Mouse (Mus musculus): Measurements from ENCODE around the gene Pop4.

The Pop4 gene

DNA sequence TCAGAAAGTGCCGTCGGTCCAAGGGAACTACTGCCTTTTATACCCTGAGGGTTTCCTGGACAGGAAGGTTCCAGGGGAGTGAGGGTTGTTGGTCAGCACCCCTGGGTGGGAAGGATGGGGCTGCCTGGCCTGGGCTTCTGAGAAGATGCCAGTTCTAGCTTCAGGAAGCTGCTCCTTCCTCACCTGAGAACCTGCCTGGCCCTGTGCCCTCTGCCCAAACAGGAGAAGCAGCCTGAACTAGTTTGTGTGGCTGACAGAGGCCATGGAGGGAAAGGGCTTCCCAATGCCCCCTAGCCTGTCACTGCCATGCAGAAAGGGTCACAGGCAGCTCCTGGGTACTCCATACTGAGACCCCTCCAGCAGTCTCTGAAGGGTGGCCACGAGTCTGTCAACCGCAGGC, 51.7 kb downstream of the Pop4 start:
- DNase-seq (ENCODE audit: low spot score in 2 of 2): no peak

DNA sequence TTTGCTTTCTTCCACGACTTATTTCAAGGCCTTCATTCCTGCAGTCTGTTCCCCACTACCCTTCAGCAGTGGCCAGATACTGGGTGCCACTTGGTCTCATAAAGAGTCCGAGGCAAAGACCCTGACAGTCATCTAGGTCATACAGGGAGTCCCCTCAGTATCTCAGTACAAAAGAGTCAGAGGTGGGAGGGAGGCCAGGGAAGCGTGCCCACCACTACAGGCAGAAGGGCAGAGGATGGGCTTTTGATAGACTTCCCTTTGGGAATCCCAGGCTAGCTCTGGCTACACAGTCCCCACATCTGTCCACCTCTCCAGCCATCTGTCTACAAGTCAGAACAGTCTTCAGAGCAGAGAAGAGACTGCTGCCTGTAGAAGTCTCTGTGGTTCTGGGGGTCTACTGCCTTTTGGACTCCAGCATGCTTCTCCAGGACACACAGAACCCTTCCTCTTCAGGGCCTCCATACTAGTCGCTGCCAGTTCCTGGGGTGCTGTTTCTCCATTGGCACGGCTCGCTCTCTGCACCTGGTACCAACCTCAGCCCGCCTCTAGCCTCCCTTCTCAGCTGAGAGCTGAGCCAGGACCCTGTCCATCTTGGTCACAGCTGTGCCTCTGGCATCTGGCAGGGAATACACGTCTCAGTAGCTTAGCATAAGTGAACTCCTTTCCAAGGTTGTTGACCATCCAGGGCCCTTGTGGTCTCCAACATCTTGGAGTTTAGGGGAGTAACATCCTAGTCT, 52.4 kb downstream of the Pop4 start:
- no peak for DNase-seq (ENCODE audit: low spot score in 2 of 2)

DNA sequence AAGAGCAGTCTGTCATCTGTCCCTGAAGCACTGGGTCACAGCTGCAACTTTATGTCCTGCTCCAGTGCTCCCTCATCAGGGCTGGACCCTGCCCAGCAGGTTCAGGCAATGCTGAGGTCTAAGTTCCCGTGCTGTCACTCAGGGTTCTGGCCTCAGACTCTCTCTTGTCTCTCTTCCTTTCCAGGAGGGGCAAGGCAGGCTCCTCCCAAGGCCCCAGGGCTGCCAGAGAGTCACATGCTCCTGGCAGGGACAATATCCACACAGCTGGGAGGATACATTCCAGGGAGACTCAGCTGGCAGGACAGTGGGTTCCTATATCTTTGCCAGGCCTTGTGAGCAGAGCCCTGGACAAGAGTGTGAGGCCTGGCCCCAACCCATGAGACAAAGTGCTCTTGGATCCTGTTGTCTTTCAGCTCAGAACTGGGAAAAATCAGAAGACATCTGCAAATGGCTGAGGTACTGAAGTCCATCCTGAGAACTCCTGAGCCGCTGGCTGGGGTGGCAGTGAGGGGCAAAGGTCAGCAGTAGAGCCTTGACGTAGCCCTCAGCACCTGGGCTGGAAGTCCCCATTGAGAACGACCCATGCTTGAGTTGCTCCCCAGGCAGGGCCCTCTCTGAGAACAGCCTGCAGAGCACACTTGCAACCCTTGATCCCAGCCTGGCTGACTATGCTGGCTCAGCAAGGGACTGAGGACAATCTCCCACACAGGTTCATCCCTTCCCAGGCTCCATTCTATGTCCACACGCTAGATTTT, 53.6 kb downstream of the Pop4 start:
- peak; percentile 54 to 75 for DNase-seq (ENCODE audit: low spot score in 2 of 2)

DNA sequence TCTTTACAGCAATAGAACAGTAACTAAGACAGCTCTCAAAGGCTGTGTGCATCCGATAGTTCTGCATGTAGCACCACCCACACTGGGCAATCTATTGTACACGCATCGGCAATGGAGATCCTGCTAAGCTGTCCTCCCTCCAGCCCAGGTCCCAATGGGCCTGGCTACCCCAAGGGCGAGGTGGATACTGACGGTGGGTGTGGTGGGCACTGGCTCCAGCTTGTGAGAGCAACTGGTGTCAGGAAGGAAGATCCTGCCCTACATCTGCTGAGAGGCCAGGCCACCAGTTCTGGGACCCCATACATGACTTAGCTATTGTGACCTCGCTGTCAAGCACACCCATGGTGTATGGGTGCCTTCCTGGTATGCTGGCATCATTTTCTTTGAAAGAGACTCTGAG, 55.5 kb downstream of the Pop4 start:
- DNase-seq (ENCODE audit: low spot score in 2 of 2): no peak

DNA sequence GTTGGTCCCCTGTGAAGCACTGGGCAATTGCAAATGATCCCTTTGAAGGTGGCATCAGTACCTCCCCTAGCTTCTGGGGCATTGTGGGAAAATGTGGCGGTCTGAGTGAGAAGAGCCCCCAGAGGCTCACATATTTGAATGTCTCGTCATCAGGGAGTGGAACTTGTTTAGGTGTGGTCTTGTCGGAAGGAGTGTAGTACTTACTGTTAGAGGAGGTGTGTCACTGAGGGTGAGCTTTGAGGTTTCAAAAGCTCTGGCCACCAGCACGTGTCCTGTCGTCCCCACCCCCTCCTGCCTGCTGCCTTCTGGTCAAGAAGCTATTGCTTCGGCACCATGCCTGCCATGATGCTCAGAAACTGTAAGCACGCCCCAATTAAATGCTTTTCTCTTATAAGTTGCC, 55.9 kb downstream of the Pop4 start:
- DNase-seq (ENCODE audit: low spot score in 2 of 2): no peak

DNA sequence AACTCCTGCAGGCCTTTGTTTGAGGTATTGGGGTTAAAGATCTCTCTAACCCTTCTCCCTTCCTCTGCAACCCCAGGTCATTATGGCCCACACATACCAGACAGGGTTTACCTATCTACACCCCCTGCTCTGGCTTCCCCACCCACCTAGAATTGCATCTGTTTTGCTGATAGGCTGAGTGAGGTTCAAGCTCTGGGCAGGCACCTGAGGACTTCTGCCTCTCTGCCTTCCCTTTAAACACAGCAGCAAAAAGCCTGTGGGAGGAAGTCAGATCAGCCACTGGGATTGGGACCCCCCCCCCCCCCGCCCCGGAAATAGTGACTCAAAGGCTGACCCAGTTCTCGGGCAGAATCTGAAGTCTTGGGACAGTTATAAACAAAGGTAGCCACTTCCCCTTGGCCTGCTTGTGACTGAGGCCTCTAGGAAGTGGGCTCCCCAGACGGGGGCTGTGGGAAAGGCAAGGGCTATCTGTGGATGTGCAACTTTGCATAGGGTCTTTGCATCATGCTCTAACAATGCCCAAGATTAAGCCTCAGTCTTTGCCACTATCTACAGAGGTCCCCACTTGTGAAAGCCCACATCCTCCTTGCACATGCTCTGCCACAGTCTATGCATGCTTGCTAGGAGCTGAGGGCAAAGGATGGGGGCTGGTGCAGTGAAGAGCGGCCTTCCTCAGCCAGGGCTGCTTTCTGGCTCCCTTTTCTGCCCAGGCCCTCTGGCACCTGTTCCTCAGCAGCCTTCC, 56.6 kb downstream of the Pop4 start:
- no peak for DNase-seq (ENCODE audit: low spot score in 2 of 2)

DNA sequence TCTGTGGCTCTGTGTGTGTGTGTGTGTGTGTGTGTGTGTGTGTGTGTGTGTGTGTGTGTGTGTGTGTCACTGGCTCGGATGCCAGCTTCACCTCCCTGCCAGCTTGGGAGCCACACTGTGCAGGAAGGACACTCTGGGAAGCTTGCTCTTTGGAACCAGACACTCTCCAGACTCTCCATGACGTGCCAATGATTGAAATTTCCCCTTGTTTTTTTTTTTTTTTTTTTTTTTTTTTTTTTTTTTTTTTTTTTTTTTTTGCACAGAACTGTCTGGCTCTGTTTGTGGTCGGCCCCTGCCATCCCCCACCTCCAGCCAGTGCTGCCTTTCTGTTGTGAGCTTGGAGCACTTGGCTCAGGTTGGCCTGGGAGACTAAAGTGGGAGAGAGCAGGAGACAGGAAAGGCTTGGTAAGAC, 58.6 kb downstream of the Pop4 start:
- DNase-seq (ENCODE audit: low spot score in 2 of 2): no peak

All from left cerebral cortex, adult 9 months (tissue).